Mouse (Mus musculus): ENCODE data around the gene Fam50b. TPM values are rescaled to one million over a fixed set of nuclear protein-coding genes. Genes with fewer than 3 reads are reported as not detected.

Gene Fam50b
- total RNA-seq, 1 experiment = 0.27 TPM

DNA sequence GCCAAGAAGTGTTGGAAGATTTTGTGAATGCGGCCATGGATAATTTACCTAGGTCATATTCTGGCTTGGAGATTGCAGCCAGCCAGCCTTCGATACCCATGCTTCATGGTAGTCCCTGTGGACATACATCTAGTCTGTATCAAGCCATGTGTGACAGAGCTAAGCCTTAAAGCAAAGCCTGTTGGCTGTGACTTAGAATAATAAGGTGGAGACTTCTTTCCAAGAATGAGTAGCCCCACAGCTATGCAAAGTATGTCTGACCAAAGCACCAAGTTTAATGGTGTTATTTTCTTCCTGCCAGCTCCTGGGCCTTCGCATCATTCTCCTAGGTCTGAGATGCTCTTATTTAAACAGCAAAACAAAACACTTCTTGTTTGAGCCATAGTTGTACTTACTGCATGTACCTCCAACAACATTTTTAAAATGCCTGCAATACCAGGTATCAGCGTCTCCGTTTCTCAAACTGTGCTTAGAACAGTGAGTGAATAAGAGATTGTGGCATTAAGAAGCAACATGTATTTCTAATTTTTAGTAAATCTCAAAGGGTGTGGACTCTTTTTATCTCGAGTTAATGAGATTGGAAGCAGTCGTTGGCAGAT, 37.8 kb upstream of the Fam50b start:
- H3K27ac ChIP-seq (ENCODE audit: insufficient read depth, low read depth, low read length, poor library complexity, severe bottlenecking) = no peak overlapping the region
- no peaks in the 10 kb centered on the region for H3K4me1 ChIP-seq (ENCODE audit: control insufficient read depth in 2 of 2, insufficient read depth in 2 of 2, low read length in 2 of 2, poor library complexity in 1 of 2)
- no peak overlapping the region for H3K9ac ChIP-seq (ENCODE audit: insufficient read depth, low read depth, low read length, poor library complexity, severe bottlenecking)
- no peak for DNase-seq (ENCODE audit: low read depth, low spot score)
- H3K36me3 ChIP-seq (ENCODE audit: control insufficient read depth, insufficient read depth, low read length, poor library complexity, severe bottlenecking) = no peaks in the 10 kb centered on the region
- H3K4me3 ChIP-seq (ENCODE audit: insufficient read depth in 1 of 2, low read depth in 1 of 2, low read length in 2 of 2, poor library complexity in 1 of 2, severe bottlenecking in 1 of 2) = no peak overlapping the region
- no peak for TF ChIP-seq CHD2 (IDR thresholded peaks at IDR 0.05; ENCODE audit: low read depth, low read length)
- TF ChIP-seq ZNF384 (IDR thresholded peaks at IDR 0.05; ENCODE audit: low read depth, low read length) = no peak
- TF ChIP-seq ZC3H11A (IDR thresholded peaks at IDR 0.05; ENCODE audit: borderline replicate concordance, low read depth, low read length) = no peak
- no peak for TF ChIP-seq MAFK (IDR thresholded peaks at IDR 0.05; ENCODE audit: insufficient read depth, low read depth, low read length)
- TF ChIP-seq HCFC1 (IDR thresholded peaks at IDR 0.05; ENCODE audit: borderline replicate concordance, insufficient read depth, low read length) = no peak
- H3K9me3 ChIP-seq (ENCODE audit: control insufficient read depth, insufficient read depth, low read depth, low read length) = no peaks in the 10 kb centered on the region
- in situ Hi-C loops (cut with MboI; ENCODE audit: low sequenced_read_pairs in 2 of 2, unreplicated experiment in 2 of 2) = no loop called here

GRCm38 (mm10) chr13:34700091-34700490, 34.6 kb upstream of the Fam50b start:
- Histone ChIP-seq H3K9me3 (ENCODE audit: control insufficient read depth, insufficient read depth, low read depth, low read length) (no peaks in the 10 kb centered on the region), H3K27ac (ENCODE audit: insufficient read depth, low read depth, low read length, poor library complexity, severe bottlenecking) (no peak overlapping the region)

DNA sequence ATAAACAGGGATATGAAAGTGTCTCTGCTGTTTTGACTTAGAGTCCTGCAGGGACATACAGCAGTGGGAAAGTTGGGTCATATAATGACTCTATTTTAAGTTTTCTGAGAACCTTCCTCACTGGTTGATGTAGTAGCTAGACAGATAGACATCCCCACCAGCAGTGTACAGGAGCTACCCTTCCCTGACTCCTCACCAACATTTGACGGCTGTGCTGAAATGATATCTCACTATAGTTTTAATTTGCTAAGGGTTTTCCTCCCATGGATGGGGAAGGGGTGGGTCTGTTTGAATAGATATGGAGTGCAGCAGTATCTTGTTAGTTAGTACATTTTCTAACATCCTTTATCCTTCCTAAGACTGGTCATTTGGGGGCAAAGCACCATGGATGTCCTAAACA, 34.0 kb upstream of the Fam50b start:
- TF ChIP-seq ZNF384 (IDR thresholded peaks at IDR 0.05; ENCODE audit: low read depth, low read length) (no peak), HCFC1 (IDR thresholded peaks at IDR 0.05; ENCODE audit: borderline replicate concordance, insufficient read depth, low read length) (no peak), ZC3H11A (IDR thresholded peaks at IDR 0.05; ENCODE audit: borderline replicate concordance, low read depth, low read length) (no peak)
- in situ Hi-C loops (cut with MboI; ENCODE audit: low sequenced_read_pairs in 2 of 2, unreplicated experiment in 2 of 2) = no loop called here
- no peak for DNase-seq (ENCODE audit: low read depth, low spot score)

More at GRCm38 (mm10) chr13:34700091-34700490, 34.6 kb upstream of the Fam50b start:
- Histone ChIP-seq H3K4me3 (ENCODE audit: insufficient read depth in 1 of 2, low read depth in 1 of 2, low read length in 2 of 2, poor library complexity in 1 of 2, severe bottlenecking in 1 of 2) (no peak overlapping the region), H3K4me1 (ENCODE audit: control insufficient read depth in 2 of 2, insufficient read depth in 2 of 2, low read length in 2 of 2, poor library complexity in 1 of 2) (no peaks in the 10 kb centered on the region), H3K9ac (ENCODE audit: insufficient read depth, low read depth, low read length, poor library complexity, severe bottlenecking) (no peak overlapping the region), H3K36me3 (ENCODE audit: control insufficient read depth, insufficient read depth, low read length, poor library complexity, severe bottlenecking) (no peaks in the 10 kb centered on the region)
- in situ Hi-C loops (cut with MboI; ENCODE audit: low sequenced_read_pairs in 2 of 2, unreplicated experiment in 2 of 2) = no loop called here
- DNase-seq (ENCODE audit: low read depth, low spot score) = no peak
- TF ChIP-seq MAFK (IDR thresholded peaks at IDR 0.05; ENCODE audit: insufficient read depth, low read depth, low read length) (no peak), CHD2 (IDR thresholded peaks at IDR 0.05; ENCODE audit: low read depth, low read length) (no peak), ZNF384 (IDR thresholded peaks at IDR 0.05; ENCODE audit: low read depth, low read length) (no peak), HCFC1 (IDR thresholded peaks at IDR 0.05; ENCODE audit: borderline replicate concordance, insufficient read depth, low read length) (no peak), ZC3H11A (IDR thresholded peaks at IDR 0.05; ENCODE audit: borderline replicate concordance, low read depth, low read length) (no peak)

DNA sequence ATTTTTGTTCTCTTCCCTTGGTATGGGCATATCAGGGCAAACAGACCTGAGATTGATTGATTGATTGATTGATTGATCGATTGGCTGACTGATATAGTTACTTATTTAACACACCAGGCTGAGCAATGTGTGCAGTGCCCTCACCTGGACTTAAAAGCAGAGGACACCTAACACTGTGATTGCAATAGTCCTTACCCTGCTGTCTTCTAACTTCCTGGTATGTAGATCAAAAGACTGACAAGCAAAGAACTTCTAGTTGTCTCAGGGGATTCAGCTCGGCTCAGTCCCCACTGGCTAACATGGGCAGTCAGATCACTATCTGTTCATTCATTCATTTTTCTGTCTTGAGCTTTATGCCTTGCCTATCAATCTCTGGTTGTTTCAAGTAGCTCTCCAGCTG, 31.3 kb upstream of the Fam50b start:
- H3K9ac ChIP-seq (ENCODE audit: insufficient read depth, low read depth, low read length, poor library complexity, severe bottlenecking) = no peak overlapping the region
- no peaks in the 10 kb centered on the region for H3K36me3 ChIP-seq (ENCODE audit: control insufficient read depth, insufficient read depth, low read length, poor library complexity, severe bottlenecking)
- H3K9me3 ChIP-seq (ENCODE audit: control insufficient read depth, insufficient read depth, low read depth, low read length) = no peaks in the 10 kb centered on the region
- no peak overlapping the region for H3K4me3 ChIP-seq (ENCODE audit: insufficient read depth in 1 of 2, low read depth in 1 of 2, low read length in 2 of 2, poor library complexity in 1 of 2, severe bottlenecking in 1 of 2)
- H3K27ac ChIP-seq (ENCODE audit: insufficient read depth, low read depth, low read length, poor library complexity, severe bottlenecking) = no peak overlapping the region
- in situ Hi-C loops (cut with MboI; ENCODE audit: low sequenced_read_pairs in 2 of 2, unreplicated experiment in 2 of 2) = no loop called here
- TF ChIP-seq MAFK (IDR thresholded peaks at IDR 0.05; ENCODE audit: insufficient read depth, low read depth, low read length) (no peak), ZC3H11A (IDR thresholded peaks at IDR 0.05; ENCODE audit: borderline replicate concordance, low read depth, low read length) (no peak), ZNF384 (IDR thresholded peaks at IDR 0.05; ENCODE audit: low read depth, low read length) (no peak), HCFC1 (IDR thresholded peaks at IDR 0.05; ENCODE audit: borderline replicate concordance, insufficient read depth, low read length) (no peak), CHD2 (IDR thresholded peaks at IDR 0.05; ENCODE audit: low read depth, low read length) (no peak)
- no peaks in the 10 kb centered on the region for H3K4me1 ChIP-seq (ENCODE audit: control insufficient read depth in 2 of 2, insufficient read depth in 2 of 2, low read length in 2 of 2, poor library complexity in 1 of 2)
- no peak for DNase-seq (ENCODE audit: low read depth, low spot score)

More for the DNA sequence above, 34.0 kb upstream of the Fam50b start:
- H3K9ac ChIP-seq (ENCODE audit: insufficient read depth, low read depth, low read length, poor library complexity, severe bottlenecking) = no peak overlapping the region
- H3K4me3 ChIP-seq (ENCODE audit: insufficient read depth in 1 of 2, low read depth in 1 of 2, low read length in 2 of 2, poor library complexity in 1 of 2, severe bottlenecking in 1 of 2) = no peak overlapping the region
- H3K27ac ChIP-seq (ENCODE audit: insufficient read depth, low read depth, low read length, poor library complexity, severe bottlenecking) = no peak overlapping the region
- no peaks in the 10 kb centered on the region for H3K4me1 ChIP-seq (ENCODE audit: control insufficient read depth in 2 of 2, insufficient read depth in 2 of 2, low read length in 2 of 2, poor library complexity in 1 of 2)
- no peaks in the 10 kb centered on the region for H3K9me3 ChIP-seq (ENCODE audit: control insufficient read depth, insufficient read depth, low read depth, low read length)
- no peaks in the 10 kb centered on the region for H3K36me3 ChIP-seq (ENCODE audit: control insufficient read depth, insufficient read depth, low read length, poor library complexity, severe bottlenecking)

DNA sequence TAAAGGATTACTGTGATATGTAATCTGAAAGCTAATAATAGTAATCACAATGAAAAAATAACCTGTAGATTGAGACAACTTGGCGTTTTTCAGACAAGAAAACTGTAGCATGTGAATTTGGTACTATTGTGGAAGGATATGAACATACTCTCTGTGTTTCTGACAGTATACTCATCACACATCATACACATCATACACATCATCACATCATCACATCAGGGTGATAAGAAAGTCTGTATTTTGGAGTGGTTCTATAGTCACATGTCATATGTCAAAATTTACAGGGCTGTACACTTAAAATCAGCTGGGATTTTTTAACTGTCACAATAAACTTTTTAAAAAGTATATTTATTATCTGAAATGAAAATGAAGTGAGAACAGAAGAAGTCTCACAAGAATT, 30.9 kb upstream of the Fam50b start:
- H3K4me3 ChIP-seq (ENCODE audit: insufficient read depth in 1 of 2, low read depth in 1 of 2, low read length in 2 of 2, poor library complexity in 1 of 2, severe bottlenecking in 1 of 2) = no peak overlapping the region
- in situ Hi-C loops (cut with MboI; ENCODE audit: low sequenced_read_pairs in 2 of 2, unreplicated experiment in 2 of 2) = no loop called here

More for the DNA sequence above, 30.9 kb upstream of the Fam50b start:
- no peak for DNase-seq (ENCODE audit: low read depth, low spot score)
- no peaks in the 10 kb centered on the region for H3K36me3 ChIP-seq (ENCODE audit: control insufficient read depth, insufficient read depth, low read length, poor library complexity, severe bottlenecking)
- no peak overlapping the region for H3K9ac ChIP-seq (ENCODE audit: insufficient read depth, low read depth, low read length, poor library complexity, severe bottlenecking)
- no peaks in the 10 kb centered on the region for H3K4me1 ChIP-seq (ENCODE audit: control insufficient read depth in 2 of 2, insufficient read depth in 2 of 2, low read length in 2 of 2, poor library complexity in 1 of 2)
- no peaks in the 10 kb centered on the region for H3K9me3 ChIP-seq (ENCODE audit: control insufficient read depth, insufficient read depth, low read depth, low read length)
- H3K27ac ChIP-seq (ENCODE audit: insufficient read depth, low read depth, low read length, poor library complexity, severe bottlenecking) = no peak overlapping the region
- TF ChIP-seq CHD2 (IDR thresholded peaks at IDR 0.05; ENCODE audit: low read depth, low read length) = no peak
- TF ChIP-seq MAFK (IDR thresholded peaks at IDR 0.05; ENCODE audit: insufficient read depth, low read depth, low read length) = no peak
- no peak for TF ChIP-seq ZC3H11A (IDR thresholded peaks at IDR 0.05; ENCODE audit: borderline replicate concordance, low read depth, low read length)
- no peak for TF ChIP-seq ZNF384 (IDR thresholded peaks at IDR 0.05; ENCODE audit: low read depth, low read length)
- no peak for TF ChIP-seq HCFC1 (IDR thresholded peaks at IDR 0.05; ENCODE audit: borderline replicate concordance, insufficient read depth, low read length)
